Mouse (Mus musculus) layer of hippocampus, adult 8-10 months (tissue): ENCODE results near the gene Myo1e. TPM values are rescaled to one million over a fixed set of nuclear protein-coding genes. Genes with fewer than 3 reads are reported as not detected.

Experiments
- DNase-seq, 2 experiments: peaks; one replicate each; pipeline ENCODE4 v3.0.0; 2022; ENCODE audit warnings: low spot score in 2 of 2
- total RNA-seq, 4 experiments: library from RNA; stranded (reverse); gene quantifications; 2 replicates each; pipeline ENCODE4 v1.2.4; 2022

Myo1e gene
- total RNA-seq, 4 experiments from 2014 or later: 8.6 to 30.0 (median 18.7) TPM

- no peak for DNase-seq
These were observed 13.5 kb downstream of the Myo1e start for GRCm38 (mm10) chr9:70220461-70221170.

GRCm38 (mm10) chr9:70223142-70223541 is 16.0 kb downstream of the Myo1e start:
- DNase-seq: no peak

GRCm38 (mm10) chr9:70224046-70224445 is 16.9 kb downstream of the Myo1e start:
- no peak for DNase-seq

DNA sequence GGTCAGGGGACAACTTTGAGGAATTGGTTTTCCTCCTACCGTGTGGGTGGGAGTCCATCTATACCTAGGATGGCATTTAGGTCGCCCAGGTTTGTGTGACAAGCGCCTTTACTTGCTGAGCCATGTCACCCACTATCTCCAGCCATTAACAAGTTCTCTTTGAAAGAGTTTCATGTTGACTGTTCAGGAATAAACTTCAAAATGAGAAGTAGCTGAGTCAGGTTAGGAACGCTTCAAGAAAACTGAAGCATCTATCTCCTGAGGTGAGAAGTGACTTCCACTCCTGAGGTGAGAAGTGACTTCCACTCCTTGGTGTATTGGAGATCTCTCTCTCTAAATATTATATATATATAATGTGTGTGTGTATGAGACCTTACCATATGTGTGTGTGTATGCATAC is 19.2 kb downstream of the Myo1e start:
- DNase-seq: no peak

GRCm38 (mm10) chr9:70229823-70230222 is 22.7 kb downstream of the Myo1e start:
- DNase-seq: no peak

GRCm38 (mm10) chr9:70232044-70233010 is 25.2 kb downstream of the Myo1e start:
- DNase-seq: no peak

- no peak for DNase-seq
These were observed 30.0 kb downstream of the Myo1e start for GRCm38 (mm10) chr9:70237136-70237535.

DNA sequence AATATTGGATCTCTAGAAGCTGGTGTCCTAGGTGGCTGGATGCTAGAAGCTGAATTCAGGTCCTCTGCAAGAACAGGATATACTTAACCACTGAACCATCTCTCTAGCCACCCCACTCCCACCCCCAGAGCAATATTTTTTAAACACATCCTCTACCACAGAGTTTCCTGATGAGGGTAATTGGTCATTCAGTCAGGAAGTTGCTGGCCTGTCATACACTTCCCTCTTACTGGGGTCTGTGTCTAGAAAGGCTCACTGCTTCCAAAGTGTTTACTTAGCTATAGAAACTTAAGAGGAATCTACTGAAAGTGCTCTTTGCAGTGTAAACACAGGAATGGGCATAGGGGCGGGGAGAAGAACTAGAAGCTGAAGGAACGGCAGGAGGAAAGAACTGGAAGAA is 30.4 kb downstream of the Myo1e start:
- DNase-seq: no peak

- DNase-seq: no peak
These were observed 31.2 kb downstream of the Myo1e start for GRCm38 (mm10) chr9:70238391-70238790.

DNA sequence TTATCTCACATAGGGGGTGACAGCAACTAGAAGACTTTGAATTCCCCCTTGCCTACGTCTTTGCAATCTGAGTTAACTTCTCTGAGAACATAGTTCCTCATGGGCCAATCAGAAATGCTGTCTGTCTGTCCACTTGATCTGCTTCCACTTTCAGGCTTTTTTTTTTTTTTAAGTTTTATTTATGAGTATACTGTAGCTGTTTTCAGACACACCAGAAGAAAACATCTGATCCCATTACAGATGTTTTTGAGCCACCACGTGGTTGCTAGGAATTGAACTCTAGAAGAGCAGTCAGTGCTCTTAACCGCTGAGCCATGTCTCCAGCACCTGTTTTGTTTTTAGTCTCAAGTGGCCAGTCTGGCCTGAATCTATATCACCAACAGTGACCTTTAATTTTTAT is 32.1 kb downstream of the Myo1e start:
- no peak for DNase-seq

DNA sequence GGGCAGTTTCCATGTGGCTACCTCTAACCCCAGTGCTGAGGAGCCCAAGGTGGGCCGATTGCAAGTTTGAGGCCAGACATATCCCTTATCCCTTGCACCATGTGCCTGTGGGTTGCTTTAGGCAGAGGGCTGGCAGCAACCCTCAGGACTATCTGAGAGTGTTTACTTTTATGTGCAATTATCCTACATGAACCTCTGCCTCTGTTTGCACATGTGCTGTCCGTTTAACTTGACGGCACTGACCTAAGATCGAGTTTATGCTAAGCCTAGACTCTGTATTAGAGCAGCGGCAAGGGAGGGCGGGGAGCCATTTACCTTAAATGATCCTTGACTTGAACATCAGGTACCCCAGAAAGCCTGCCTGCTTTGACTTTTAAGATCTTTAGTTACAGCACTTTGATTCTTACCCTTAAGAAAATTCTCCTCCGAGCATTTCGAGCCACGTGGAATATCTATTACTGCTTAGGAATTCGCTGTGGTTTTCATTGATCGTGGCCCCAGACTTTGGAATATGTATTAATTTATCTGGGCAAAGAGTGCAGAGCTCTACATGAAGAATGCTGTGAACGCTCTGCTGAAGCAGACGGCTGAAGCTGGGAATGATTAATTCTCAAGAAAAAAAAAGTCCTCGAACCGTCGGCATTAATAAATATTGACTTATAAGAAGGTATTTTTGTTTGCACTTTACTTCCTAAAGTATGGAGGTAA is 33.7 kb downstream of the Myo1e start:
- no peak for DNase-seq

DNA sequence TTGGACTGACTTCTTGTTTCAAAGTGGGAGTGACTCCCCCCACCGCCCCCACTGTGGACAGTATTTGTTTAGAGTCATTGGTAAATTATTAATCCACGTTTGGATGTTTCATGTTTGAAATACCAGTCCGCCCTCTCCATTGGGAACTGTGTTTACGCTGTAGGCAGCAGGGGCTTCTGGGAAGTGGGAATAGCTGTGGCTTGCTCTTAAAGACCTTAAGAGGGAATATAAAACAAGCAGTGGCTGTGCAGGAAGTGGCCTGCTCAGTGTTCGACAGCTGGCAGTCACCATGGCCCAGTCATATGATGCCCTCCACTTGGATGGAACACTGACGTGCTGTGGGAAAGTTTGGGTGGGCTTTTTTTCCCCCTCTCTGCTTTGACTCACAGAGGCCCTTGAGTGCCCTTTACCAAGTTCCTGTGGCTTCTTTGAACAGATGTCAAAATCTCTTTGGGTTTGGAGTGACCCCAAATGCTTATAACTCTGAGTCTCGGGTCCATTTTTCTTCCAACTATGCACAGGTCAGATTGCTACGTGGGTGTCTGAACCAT is 34.3 kb downstream of the Myo1e start:
- no peak for DNase-seq

DNA sequence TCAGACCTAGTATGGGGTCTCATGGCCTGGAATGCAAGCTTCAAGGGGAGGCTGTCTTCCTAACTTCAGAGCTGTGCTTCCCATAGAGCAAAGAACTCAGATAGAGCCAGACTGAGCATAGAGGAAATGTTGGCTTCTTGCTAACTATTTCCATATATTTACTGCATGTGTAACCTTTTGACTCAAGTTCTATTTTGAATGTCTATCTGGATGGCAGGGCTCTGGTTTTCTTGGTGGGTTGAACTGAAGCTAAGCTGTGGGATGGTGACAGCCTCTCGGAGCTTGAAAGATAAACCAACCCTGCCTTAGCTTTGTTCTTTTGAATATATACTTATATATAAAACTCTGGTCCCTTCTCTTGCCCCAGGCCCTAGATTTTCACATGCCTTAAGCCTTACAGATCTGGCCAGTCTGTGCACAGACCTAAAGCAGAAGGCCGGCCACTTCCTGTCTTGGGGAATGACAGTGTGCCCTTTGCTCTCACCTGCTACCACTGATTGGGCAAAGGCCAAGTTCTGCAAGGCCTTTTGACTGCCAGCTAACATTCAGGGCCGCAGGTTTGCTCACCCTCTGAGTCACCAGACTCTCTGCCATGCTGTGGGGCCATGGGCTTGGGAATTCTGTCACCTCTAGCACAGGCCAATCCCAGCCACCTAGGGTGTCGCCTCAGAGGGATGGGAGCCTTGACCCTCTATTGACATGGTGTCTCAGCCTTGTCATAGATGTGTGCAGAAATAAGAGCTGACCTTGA is 35.1 kb downstream of the Myo1e start:
- no peak for DNase-seq

DNA sequence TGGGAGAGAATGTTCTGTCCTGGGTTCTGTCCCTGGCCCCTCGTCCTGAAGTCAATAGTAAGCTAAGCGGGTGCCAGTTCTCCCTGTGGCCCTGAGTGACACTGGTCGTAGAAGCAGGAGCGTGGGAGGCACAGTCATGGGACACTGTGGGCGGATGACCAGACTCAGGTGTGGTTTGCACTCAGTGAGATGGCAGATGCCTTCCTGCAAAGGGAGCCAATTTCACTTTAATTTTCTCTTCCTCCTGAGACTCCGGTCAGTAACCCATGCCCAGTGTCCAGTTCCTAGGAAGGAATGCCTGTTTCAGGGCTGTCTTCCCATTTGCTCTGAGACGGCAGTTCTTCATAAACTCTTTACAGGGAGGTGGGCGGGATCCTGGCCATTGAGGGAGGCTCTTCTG is 36.1 kb downstream of the Myo1e start:
- DNase-seq: no peak

DNA sequence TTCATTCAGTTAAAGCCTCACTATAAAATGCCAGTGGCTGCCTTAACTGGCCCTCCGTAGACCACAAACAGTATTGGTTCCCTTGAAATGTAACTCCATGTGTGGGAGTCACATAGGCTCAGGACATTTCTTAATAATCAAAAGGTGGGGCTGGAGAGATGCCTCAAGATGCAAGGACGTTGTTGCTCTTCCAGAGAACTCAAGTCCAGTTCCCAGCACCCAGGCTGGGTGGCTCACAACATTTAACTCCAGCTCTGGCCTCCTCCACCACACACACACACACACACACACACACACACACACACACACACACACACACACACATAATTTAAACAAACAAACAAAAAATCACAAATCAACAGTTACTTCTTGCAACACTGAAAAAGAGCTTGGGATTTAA is 36.6 kb downstream of the Myo1e start:
- DNase-seq: no peak

DNA sequence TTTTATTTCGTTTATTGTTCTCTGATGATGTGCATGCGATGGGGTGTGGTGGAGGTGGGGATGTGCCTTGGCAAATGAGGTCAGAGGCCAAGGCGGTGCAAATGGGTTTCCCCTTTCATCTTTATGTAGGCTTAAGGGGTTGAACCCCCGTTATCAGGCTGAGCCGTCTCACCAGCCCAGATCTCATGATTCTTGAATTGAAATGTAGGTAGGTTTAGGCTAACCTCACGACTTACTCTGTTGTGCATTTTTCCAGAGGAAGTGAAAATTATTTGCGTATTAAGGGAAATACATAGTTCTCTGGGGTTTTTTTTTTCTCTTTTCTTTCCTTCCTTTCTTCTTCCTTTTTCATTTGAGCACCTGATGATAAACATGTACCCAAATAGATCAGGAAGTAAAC is 37.0 kb downstream of the Myo1e start:
- no peak for DNase-seq

DNA sequence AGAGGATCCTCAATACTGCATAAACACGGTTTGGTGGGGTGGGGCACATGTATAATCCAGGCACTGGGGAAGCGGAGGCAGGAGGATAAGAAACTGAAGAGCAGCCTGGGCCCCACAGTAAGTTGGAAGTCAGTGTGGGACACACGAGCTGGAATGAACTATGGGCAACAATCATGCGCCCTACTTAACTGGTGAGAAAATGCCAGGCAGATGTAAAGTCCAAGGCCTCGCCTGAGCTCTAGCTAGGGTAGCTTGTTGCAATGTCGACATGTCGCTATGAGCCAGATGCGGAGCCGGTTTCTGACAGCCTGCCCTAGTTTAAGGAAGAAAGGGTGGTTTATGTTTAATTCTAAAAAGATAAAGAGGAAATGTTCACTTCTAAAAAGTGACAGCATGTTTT is 37.9 kb downstream of the Myo1e start:
- DNase-seq: no peak

GRCm38 (mm10) chr9:70246427-70246826 is 39.3 kb downstream of the Myo1e start:
- DNase-seq: no peak

- no peak for DNase-seq
These were observed 40.9 kb downstream of the Myo1e start for GRCm38 (mm10) chr9:70248046-70248445.

DNA sequence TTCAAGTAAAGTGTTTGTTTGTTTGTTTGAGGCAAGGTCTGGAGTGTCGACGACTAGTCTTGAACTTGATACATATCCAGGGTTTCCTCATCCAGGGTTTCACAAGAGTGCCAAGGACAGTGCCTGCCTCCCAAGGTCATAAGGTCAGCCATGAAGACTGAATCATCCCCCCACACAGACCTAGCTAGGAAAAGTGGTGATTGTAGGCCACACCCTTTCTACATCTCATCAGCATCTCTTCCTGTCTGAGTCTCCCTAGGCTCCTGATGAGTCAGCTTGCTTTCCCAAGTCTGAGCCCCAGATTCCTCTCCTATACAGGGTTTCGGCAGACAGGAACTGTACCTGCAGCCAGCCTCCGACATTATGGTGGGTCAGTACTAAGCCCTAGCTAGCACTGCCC is 41.7 kb downstream of the Myo1e start:
- no peak for DNase-seq
